Mouse (Mus musculus) layer of hippocampus, postnatal 14 days (tissue): ENCODE results near the gene Cdc42bpg. TPM values are rescaled to one million over a fixed set of nuclear protein-coding genes. Genes with fewer than 3 reads are reported as not detected.

Source experiments
- DNase-seq, 2 experiments: peaks; one replicate each; pipeline ENCODE4 v3.0.0; 2021 to 2022; ENCODE audit warnings: low spot score in 2 of 2, mixed read lengths in 1 of 2
- total RNA-seq, 2 experiments: library from RNA; stranded (reverse); gene quantifications; 2 replicates each; pipeline ENCODE4 v1.2.3; 2021

Gene Cdc42bpg
- total RNA-seq, 2 experiments from 2014 or later = 4.9 to 5.6 TPM

GRCm38 (mm10) chr19:6321786-6322621, 15.7 kb downstream of the Cdc42bpg start:
- DNase-seq = no peak

DNA sequence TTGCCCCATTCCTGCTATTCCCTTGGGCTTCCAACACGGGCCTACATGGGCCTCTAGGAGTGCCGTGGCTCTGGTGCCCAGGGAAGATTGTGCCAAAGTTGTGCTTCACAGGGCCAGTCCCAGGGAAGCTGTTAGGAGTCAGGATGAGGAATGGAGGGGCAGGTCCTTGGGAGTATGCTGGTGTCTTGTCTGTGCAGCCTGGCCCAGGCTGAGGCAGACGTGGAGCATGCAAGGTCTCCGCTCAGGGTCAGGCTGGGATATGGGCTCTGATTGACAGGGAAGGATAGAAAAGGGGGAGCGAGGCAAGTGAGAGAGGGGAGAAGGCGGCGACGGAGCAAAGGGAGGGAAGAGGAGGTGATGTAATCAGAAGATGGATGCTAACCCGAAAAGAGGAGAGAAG, 18.5 kb downstream of the Cdc42bpg start:
- DNase-seq = no peak

DNA sequence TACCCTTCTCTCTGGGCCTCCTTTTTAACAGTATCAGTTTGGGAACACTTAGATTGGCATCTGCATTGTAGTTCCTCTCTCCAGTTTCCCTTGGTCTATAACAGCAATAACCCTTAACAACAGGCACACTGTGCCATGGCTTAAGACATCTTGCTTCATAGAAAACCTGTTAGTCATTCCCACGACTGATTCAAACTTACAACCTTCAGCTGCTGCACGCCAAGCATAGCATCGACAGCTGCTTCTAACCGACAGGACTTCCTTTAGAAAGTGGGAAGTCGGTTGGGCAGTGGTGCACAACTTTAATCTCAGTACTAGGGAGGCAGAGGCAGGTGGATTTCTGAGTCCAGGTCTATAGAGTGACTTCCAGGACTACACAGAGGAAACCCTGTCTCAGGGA, 24.9 kb downstream of the Cdc42bpg start:
- no peak for DNase-seq

GRCm38 (mm10) chr19:6331719-6332516, 25.7 kb downstream of the Cdc42bpg start:
- DNase-seq = peak; percentile 36 to 68

DNA sequence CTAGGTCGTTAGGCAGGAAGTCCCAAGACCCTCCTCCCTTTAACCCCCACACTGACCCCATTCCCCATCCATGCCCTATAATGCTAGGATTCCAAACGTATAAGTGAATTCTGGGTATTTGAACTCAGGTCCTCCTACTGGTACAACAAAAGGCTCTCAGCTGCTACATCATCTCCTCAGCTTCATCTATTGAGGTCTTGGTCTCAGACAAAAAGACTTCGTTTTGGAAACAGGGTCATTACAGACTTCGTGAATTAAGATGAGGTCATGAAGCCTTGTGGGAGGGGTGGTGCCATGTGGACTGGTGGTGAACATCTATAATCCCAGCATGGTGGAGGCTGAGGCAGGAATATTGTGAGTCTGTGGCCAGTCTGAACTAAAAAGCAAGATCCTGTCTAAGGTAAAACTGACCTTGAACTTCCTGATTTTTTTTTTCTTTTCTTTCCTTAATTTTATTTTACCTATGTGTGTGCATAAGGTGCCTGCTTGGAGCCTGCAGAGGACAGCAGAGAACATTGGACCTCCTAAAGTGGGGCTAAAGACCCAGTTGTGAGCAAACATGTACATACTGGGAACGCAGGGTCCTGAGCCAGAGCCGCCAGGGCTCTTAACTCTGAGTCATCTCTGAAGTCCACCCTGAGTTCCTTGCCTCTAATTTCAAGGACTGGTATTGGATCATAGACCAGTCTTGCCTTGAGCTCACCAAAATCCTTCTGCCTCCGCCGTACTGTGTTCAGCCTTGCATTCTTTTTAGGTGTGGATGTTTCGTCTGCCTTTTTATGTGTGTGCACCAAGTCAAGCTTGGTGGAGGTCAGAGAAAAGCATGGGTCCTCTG, 27.7 kb downstream of the Cdc42bpg start:
- DNase-seq = no peak

- DNase-seq = peak; percentile 91 to 98
These were observed 28.6 kb downstream of the Cdc42bpg start, which contains the start of gene Men1 for GRCm38 (mm10) chr19:6334673-6335457. Gene Men1, plus strand, starts transcription at chr19:6334979.

GRCm38 (mm10) chr19:6335458-6335827, 29.2 kb downstream of the Cdc42bpg start:
- no peak for DNase-seq

DNA sequence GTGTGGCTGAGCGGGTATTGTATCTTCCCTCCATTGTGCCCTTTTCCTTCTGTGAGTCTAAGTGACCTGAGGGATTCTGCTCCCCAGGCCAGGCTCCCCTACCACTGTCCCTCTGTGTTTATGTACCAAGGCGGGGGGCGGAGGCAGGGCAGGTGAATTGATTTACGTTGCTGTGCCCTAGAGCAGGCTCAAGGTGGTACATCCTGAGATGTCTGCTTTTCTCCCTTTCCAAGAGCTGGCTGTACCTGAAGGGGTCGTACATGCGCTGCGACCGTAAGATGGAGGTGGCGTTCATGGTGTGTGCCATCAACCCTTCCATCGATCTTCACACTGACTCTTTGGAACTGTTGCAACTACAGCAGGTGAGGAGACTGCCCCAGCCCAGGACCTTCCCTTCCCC, 30.7 kb downstream of the Cdc42bpg start:
- no peak for DNase-seq

- DNase-seq = no peak
These were observed 31.9 kb downstream of the Cdc42bpg start for GRCm38 (mm10) chr19:6338171-6338570.

- DNase-seq = no peak
These were observed 32.5 kb downstream of the Cdc42bpg start for GRCm38 (mm10) chr19:6338716-6339115.

DNA sequence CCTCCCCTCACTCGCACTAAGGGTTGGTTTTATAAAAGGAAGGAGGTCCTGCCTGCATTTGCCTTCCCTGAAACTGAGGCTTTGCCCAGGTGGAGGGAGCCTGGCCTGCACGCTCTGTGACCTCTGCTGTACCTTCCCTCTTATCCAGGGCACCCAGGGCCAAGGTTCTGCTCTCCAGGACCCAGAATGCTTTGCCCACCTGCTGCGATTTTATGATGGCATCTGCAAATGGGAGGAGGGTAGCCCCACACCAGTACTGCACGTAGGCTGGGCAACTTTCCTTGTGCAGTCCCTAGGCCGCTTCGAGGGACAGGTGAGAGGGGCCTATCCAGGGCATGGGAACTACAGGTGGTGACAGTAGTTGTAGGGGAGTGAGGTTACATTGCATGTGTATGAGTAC, 32.9 kb downstream of the Cdc42bpg start:
- no peak for DNase-seq

DNA sequence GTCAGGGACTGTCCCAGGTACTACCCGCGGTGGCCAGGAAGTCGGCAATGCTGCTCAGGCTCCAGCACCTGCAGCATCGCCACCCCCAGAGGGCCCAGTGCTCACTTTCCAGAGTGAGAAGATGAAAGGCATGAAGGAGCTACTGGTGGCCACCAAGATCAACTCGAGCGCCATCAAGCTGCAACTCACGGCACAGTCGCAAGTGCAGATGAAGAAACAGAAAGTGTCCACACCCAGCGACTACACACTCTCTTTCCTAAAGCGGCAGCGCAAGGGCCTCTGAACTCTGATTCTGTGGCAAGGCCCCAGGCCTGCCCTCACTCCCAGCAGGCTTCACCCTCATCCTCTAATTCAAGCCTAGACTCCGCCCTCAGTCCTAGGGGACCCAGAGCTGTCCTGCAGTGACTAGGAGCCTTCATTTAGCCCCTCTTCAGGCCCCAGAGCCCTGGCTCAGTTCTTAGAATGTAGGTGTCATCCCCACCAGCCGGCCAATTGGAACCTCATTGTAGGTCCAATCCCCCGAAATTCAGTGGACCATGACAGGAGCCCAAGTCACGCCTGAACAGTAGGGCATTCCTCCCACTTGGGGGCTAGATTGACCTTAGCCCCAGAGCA, 33.7 kb downstream of the Cdc42bpg start:
- DNase-seq = no peak

DNA sequence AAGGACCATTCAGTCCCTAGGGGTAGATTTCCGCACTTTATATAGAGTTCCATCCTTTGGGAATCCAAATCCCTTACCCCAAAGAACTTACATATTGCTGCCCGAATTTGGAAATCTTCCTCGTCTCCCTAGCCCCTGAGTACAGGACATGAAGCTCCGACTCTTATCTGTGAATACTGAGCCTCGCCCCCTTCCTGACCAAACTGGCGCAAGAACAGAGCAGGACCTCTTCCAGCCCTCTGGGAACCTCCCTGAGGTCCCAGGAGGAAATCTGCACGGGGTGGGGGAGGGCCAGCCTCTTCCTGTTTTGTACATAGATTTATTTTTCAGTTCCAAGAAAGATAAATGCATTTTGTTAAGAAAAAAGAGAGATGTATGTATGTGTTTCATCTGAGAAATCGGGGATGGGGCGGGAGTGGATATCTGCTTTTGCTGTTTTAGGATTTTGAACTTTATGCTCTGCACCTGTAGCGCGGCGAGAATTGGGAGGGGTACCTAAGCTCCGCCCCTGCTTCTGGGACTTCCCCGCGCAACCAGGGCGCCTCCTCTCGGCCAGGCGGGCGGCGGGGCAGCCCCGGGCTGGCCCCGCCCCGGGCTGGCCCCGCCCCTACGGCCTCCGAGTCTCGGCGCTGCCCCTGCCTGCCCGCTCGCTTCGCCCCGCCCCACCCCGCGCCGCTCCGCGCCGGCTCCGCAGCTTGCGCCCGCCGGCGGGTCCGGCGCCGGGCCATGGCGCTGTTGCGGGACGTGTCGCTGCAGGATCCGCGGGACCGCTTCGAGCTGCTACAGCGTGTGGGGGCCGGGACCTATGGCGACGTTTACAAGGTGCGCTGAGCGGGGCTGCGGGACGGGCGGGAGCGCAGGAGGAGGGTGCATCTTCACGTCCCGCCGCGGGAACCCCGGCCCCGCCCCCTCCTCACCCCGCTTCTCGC, 34.5 kb downstream of the Cdc42bpg start, which contains the start of gene Map4k2:
TSS of gene Map4k2 (plus strand) at position 612 of the 929 bp plus-strand sequence.
- peak; percentile 46 to 63 for DNase-seq

GRCm38 (mm10) chr19:6341453-6342077, 35.3 kb downstream of the Cdc42bpg start:
- no peak for DNase-seq

GRCm38 (mm10) chr19:6342276-6342933, 36.1 kb downstream of the Cdc42bpg start:
- no peak for DNase-seq

GRCm38 (mm10) chr19:6343066-6343925, 37.0 kb downstream of the Cdc42bpg start:
- no peak for DNase-seq

DNA sequence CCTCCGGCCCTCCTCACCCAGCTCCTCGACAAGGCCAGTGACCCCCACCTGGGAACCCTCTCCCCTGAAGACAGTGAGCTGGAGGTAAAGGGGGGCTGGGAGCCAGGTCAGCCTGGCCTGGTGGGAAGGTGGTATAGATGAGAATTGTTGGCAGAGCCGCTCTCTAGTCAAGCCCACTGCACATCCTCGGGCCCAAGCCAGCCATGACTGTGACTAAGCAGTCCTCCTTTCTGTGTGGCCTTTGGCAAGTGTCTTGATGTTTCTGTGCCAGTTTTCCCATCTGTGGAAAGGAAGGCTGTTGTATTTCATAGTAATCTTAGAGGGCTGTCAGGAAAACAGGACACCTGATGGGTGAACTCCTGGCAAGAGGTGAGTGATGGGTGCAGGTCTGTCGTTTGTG, 37.7 kb downstream of the Cdc42bpg start:
- DNase-seq = no peak
